Mouse (Mus musculus) ES-Bruce4 (cell line): ENCODE results near the gene Cped1.

ENCODE experiments used
- CTCF ChIP-seq: IDR thresholded peaks from one replicate; pipeline ENCODE4 v1.8.1; 2011; ENCODE audit warnings: low read depth, low read length
- POLR2A ChIP-seq: IDR thresholded peaks from one replicate; pipeline ENCODE4 v1.8.1; 2011; ENCODE audit warnings: low read length; ENCODE audit not compliant: insufficient read depth

DNA sequence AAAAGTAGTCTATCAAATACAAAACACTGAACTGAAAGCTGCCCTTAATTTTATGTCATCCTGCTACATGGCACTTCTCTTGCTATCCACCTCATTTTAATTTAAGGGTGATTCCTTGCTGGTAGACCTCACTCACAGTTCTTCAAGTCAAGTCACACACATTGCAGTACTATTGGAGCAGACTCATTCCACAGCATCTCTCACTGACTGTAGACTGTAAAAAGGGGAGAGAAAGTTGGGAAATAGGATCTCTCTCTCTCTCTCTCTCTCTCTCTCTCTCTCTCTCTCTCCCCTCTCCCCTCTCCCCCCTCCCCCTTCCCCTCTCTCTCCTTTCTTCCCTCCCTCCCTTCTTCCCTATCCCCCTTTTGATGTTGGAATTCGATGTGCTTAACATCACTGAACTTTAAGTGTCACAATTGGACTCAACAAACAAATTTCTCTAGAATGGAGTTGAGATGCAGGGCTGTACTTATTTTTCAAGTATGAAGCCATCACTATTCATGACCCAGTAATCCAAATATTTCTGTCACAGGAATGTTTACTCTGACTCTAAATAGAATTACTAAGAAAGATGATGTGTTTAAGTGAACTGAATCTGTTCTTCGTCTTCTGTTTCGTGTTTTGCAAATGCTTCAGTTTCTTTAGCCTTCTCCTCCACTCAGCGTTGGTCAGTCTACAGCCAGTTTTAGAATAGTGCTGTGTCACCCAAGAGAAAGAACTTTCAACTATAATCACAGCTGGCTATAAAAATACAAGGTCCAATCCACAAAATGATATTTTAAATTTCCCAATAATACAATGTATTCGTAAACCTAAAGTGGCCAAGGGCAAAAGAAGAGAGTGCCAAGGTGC is 88.7 kb downstream of the Cped1 start:
- TF ChIP-seq POLR2A = no peak
- no peak for TF ChIP-seq CTCF
